Mouse (Mus musculus) CD4-positive helper T cell, adult 2 months (primary cell): ENCODE measurements around the gene Fbln7.

Source experiments
- DNase-seq: peaks from one replicate; pipeline ENCODE4 v3.0.0-alpha.2; 2012; ENCODE audit warnings: low read depth, missing footprints, low spot score

The Fbln7 gene

DNA sequence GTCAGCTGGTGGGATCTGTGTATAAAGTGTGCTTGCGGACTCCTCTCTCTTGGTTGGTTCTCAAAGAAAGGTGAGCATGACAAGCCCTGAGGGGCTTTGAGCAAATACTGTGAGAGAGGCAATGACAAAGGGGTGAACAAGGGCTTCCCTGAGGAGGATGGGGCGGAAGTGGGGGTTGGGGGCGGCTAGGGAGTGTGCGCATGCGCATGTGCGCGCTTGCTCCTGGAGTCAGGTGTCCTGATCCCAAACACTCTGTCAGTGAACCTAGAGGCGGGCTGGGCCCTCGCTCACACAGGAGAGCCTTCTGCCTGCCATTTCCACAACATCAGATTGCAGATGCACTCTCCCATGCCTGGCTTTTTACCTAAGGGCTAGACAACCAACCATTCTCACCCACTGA is 9.5 kb downstream of the Fbln7 start:
- DNase-seq: no peak

DNA sequence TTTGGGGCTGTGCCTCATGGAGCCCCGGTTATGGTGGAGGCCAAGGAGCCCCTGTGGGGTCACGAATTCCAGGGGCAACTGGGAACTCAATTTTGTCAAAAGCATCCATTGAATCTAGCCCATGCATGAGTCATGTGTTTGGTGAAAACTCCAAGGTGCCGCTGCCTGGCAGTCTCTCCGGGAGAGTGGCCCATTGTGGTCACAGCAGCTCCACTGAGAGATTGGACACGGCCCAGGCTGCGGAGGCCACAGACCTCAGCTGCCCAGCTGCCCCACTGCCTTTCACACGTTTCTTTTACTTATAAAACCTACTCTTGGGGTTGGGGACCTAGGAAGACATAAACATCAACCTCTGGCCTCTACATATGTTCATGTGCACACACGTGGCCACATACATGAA is 12.7 kb downstream of the Fbln7 start:
- DNase-seq: no peak

DNA sequence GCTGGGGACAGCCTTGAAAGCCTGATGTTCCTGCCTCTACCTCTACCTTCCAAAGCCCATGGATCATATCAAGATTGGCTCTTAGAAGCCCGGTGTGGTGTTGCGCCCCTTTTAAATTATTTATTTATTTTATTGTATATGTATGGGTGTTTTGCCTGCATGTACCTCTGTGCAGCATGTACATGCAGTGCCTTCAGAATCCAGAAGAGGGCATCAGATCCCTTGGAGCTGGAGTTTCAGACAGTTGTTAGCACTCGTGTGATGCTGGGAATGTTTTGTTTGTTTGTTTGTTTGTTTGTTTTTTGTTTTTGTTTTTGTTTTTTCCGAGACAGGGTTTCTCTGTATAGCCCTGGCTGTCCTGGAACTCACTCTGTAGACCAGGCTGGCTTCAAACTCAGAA is 18.5 kb downstream of the Fbln7 start:
- peak; percentile 18 for DNase-seq

DNA sequence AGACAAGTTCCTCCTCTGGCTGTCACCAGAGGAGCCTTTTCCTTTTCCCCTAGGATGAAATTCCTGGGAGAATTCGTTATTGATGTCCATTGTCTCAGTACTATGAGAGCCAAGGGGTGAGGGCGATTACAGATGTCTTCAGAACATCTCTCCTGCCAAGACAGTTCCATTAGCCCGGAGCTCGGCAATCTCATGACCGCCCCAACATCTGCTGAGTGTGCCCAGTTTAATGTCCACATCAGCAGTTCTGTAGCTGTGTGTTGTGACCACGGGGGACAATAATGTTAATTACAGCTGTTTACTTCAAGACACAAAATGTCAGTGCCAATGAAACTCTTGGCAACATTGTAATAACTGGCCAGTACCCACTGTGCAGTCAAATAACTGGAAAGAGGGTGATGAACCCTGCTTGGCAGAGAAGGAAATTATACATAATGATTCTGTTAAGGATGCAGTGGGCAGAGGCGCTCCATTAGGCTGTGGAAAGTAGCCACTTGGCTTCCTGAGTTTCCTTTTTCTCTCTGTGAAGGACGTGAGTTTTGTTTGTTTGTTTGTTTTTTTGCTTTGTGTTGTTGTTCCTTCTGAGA is 22.5 kb downstream of the Fbln7 start:
- no peak for DNase-seq

DNA sequence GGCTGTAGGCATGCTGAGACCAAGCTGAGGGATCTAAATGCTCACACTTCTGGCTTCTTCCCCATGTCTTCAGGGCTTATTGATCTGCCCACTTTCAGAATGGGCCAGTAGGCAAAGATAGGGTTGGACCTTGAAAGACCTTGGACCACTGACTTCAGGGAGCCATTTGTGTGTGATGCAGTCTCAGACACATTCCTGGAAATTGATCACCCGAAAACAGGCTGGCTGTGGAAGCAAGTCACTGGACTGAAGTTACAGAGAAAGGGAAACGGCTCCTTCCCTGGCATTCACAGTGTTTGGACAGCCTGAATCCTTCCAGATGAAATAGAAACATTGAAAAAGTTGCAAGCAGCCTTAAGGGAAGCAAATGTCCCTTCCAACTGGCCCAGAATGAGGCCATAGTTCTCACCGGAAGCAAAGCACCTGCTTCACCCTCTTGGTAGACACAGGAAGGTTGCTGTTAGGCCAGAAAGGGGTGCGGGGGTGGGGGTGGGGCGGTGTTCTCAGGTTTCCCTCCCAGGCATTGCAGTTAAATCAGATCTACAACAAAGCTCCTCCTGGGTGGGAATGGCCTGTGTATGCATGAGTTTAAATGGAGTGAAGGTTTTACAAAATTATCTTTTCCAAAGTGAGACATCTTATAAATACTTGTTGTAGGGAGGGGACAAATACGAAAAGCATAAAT is 25.2 kb downstream of the Fbln7 start:
- no peak for DNase-seq

DNA sequence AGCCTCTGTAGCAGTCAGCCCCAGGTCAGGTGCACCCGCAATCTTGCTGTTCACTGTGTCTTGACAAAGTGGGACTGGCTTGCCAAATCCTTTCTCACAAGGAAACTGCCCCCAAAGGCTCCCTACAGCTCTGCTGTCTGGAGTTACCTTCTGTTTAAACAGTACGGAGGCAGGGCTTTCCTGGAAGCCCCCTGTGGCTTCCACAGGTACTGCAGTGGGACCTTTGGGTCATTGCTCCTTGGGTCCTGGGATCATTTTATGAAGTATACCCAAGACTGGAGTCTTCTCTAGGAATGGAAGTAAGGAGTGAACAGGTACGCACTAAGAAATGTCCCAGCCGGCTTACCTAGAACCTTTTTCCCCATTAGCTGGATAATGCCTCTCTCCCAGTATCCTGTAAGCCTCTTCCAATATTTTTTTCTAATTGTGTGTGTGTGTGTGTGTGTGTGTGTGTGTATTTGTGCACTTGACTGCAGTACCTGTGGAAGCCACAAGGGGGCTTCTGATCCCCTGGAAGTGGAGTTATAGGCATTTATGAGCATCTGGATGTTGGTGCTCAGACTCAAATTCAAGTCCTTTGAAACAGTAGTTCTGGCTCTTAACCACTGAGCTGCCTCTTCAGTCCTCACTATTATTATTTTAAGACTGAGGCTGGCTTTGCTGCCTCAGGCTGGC is 28.0 kb downstream of the Fbln7 start:
- no peak for DNase-seq

DNA sequence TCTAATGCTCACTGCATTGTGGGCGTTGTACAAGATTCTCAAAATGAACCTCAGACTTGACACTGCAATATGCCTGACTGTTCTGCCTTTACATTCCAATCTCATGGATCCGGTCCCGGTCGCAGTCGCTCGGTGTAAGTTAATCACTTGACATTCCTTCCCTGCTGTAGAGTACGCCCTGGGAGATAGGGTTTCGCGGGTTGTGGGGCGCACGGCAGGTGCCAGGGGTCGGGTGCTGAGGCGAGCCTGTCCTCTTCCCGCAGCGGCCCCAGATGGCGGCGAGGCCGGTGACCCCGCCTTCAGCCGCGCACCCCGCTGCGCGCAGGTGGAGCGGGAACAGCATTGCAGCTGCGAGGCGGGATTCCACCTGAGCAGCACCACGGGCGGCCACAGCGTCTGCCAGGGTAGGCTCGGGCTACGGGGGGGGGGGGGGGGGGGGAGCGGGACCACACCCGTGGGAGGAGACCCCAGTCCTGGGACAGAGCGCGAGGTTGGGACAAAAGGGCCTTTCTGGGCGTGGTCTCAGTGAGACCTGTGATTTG is 29.5 kb downstream of the Fbln7 start:
- DNase-seq: no peak

DNA sequence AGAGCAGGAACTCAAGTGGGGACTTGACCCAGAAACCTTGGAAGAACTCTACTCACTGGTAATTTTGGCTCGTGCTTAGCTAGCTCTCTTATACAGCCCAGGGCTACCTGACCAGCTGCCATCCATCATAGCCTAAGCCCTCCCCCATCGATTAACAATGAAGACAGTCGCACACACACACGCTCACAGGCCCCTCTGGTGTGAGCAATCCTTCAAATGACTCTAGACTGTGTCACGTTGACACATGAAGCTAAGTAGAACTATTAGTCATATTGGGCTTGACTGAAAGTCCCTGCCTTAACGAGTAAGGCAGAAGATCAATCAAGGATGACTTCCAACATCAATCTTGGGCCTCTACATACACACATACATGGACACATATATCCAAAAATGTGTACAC is 40.1 kb downstream of the Fbln7 start:
- no peak for DNase-seq

DNA sequence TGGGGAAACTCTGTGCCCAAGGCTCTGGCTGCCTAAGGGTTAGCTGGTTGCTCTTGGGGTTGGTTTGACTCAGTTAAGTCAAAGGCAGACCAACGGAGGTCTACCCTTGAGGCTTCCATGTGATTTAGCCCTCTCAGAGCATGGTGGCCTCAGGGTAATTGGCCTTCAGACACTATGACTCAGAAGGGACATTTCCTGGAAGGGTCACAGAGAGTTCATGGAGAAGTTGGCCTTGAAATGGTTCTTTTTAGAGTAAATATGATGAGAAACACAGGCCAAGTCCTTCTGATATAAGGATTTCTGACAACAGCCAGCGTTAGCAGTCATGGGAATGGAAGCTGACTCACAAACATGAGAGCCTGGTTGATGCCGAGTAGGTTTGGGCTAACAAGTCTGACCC is 40.9 kb downstream of the Fbln7 start:
- DNase-seq: no peak

DNA sequence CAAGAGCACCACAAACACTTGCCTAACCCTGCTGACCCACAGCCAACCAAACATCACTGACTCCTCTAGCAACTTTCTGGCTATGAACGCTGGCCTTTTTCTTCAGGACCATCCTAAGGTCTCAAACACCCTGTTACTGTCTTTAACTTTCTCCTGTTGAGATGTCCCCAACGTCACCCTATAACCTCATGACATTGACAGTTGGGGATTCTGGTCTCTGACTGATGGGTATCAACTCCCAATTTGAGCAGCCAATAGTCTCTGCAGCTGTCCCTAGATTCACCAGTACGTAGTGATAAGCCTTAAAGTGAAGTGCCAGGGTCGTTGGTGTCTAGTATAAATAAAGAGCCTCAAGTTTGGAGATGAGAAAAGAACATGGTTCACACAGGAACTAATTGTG is 52.2 kb downstream of the Fbln7 start:
- no peak for DNase-seq

DNA sequence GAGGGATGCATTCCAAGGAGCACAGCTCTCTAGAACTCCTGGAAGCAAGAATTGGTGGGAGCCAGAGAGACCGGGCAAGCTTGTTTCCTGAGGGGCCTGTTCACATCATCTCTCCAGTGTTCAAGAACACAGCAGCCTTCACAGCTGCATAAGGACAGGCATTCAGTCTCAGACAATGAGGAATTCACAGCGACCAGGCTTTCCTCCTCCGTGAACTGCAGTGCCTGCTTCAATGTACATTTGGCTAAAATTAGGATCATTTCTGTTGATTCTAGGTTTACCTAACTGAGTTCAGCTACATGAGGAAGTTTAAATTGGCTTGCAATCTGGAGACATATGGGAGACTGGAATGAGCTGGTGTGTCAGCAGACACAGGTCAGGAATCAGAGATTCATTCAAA is 53.7 kb downstream of the Fbln7 start:
- no peak for DNase-seq

DNA sequence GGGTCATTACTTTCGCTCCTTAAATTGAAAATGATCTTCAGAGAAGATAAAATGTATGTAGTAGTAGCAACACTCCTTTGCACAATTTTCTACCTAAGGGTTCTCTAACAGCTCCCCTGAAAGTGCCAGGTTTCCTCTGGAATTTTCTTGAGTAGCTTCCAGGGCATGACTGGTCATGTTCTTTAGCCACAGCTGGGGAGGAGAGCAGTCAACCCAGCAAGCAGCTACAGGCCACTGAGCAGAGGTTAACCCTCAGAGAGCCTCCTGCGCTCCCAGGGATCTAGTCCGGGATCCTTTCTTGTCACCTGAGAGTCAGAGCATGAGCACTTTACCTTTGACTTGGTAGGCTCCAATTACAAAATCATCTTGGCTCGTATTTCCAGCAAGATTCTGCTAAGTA is 62.0 kb downstream of the Fbln7 start:
- no peak for DNase-seq

DNA sequence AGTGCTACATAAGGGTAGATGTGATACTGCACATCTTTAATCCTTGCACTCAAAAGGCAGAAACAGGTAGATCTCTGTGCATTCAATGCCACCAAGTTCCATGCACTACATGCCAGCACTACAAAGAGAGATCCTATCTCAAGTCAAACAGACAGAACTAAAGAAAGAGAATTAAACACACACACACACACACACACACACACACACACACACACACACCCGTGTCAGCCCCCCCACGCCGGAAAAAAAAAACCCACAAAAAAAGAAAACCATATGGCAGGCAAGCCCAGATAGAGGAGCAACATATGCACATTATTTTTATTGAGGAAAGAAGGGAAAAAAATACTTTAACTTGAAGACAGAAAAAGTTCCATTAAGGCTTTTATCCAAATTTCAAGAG is 65.7 kb downstream of the Fbln7 start:
- peak; percentile 48 for DNase-seq

DNA sequence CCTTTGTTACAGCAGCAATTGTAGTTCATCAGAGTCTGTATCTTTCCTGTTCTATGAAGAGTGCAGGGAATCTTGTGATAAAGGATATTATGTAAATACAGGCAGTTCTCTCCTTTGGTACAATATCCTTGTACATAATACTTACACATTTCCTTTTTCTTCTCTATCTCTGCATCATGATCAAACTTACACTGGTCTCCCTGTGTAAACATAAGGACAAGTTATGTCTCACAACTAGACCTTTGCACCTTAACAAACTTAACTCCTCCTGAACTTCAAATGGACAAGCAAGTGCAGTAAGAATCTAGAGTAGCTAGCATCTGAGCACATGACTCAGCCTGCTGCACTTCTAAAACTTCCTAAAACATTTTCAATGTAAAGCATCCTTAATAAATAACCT is 67.9 kb downstream of the Fbln7 start:
- DNase-seq: no peak

DNA sequence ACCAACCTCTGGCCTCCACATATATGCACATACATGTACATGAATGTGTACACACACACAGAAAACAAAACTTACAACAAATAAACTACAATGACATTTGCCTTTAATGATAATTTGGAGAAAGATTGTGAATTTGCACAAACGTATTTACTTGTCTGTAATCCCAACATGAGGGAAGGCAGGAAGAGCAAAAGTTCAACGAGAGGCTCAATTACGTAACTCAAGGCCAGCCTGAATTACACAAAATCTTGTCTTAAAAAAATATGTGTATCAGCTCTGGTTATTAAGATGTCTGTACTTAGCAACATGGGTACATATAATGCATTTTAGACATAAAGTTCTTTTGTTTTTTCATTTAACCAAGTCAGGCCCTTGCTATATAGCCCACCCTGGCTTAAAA is 73.5 kb downstream of the Fbln7 start:
- DNase-seq: no peak

DNA sequence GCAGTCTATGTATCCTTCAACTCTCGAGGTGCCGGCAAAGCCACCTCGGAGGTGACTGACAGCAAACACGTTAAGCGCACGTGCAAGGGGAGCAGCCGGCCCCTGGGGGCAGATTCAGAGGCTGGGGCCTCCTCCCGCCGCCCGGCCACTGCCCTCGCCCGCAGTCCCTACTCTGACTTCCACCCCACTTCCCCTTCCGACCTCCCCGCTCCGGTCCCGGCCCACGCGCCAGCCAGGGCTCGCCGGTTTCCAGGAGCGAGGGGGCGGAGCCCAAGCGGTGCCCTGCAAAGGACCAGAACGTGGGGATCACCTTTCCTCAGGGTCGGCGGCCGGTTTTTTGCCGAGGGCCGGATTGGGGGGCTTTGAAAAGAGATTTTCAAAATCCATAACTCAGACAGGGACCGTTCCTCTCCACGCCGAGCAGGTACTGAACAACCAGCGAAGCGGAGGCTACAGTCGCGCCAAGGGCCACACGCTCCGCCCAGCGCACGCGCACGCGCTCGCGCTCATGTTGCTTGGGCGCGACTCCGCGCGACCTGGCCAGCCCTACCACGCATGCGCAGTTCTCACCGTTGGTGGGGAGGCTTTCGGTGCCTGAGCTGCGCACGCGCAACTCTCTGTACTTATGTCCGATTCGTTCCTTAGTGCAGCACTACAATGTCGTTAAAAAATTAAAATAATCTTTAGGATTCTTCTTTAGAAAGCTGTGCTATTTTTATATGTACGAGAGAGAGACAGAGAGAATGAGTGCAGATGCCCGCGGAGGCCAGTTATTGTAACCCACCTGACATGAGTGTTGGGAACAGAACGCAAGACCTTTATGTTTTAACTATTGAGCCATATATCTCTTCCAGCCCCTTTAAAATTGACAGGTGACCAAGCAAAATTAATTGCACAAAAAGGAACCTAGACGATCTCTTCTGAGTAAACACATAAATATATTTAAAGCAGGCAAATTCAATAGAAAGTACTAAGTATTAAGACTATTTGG is 81.1 kb downstream of the Fbln7 start, which contains the start of gene Zc3h8:
Zc3h8 (minus strand) TSS at position 540 of the 991 bp plus-strand sequence.
- peak; percentile 97 for DNase-seq
